Mouse (Mus musculus): ENCODE data around the gene Lsm3.

Gene Lsm3

GRCm38 (mm10) chr6:91560186-91560585 lies 44.5 kb downstream of the Lsm3 start:
- no peak for DNase-seq

- DNase-seq: no peak
Measured at GRCm38 (mm10) chr6:91563031-91563430, 47.3 kb downstream of the Lsm3 start.

- no peak for DNase-seq
Measured at GRCm38 (mm10) chr6:91566407-91566806, 50.7 kb downstream of the Lsm3 start.
